Mouse (Mus musculus): ENCODE measurements at regions not wholly inside any gene's neighbourhood (a gene's known extent, or its start where the extent isn't known, plus 50 kb on each side); places are given as distances from the start of the nearest gene placed in this dataset.
A peak's percentile ranks its signal among the peaks of the same experiment; 100 is the strongest.

- no peak for DNase-seq
Measured at GRCm38 (mm10) chr12:12508487-12509125, 246.7 kb downstream of the Fam49a start.

GRCm38 (mm10) chr12:12506671-12507070 lies 244.7 kb downstream of the Fam49a start:
- no peak for DNase-seq

GRCm38 (mm10) chr12:12505590-12505989 lies 243.7 kb downstream of the Fam49a start:
- no peak for DNase-seq

GRCm38 (mm10) chr12:12499903-12500302 lies 238.0 kb downstream of the Fam49a start:
- DNase-seq, result no peak

GRCm38 (mm10) chr12:12498621-12499020 lies 236.7 kb downstream of the Fam49a start:
- no peak for DNase-seq

- DNase-seq, result no peak
Measured at GRCm38 (mm10) chr12:12497277-12497841, 235.4 kb downstream of the Fam49a start.

GRCm38 (mm10) chr12:12496593-12497141 lies 234.7 kb downstream of the Fam49a start:
- DNase-seq, result peak; percentile 76 to 84

- DNase-seq, result no peak
Measured at GRCm38 (mm10) chr12:12490173-12490572, 228.2 kb downstream of the Fam49a start.

GRCm38 (mm10) chr12:12488090-12488489 lies 226.2 kb downstream of the Fam49a start:
- no peak for DNase-seq

GRCm38 (mm10) chr12:12486656-12487356 lies 224.9 kb downstream of the Fam49a start:
- DNase-seq, result no peak

- no peak for DNase-seq
Measured at GRCm38 (mm10) chr12:12484921-12485680, 223.2 kb downstream of the Fam49a start.

- no peak for DNase-seq
Measured at GRCm38 (mm10) chr12:12480451-12480850, 218.5 kb downstream of the Fam49a start.

GRCm38 (mm10) chr12:12452086-12452485 lies 190.1 kb downstream of the Fam49a start:
- DNase-seq, result no peak

GRCm38 (mm10) chr12:12446768-12447167 lies 184.8 kb downstream of the Fam49a start:
- no peak for DNase-seq

GRCm38 (mm10) chr12:12446281-12446680 lies 184.3 kb downstream of the Fam49a start:
- no peak for DNase-seq

GRCm38 (mm10) chr12:12442872-12443271 lies 180.9 kb downstream of the Fam49a start:
- DNase-seq, result no peak

GRCm38 (mm10) chr12:12436379-12436778 lies 174.4 kb downstream of the Fam49a start:
- peak; percentile 9 to 35 for DNase-seq

GRCm38 (mm10) chr12:12432597-12432996 lies 170.7 kb downstream of the Fam49a start:
- no peak for DNase-seq
